Mouse (Mus musculus): Measurements from ENCODE around the gene Gatb. TPM values are rescaled to one million over a fixed set of nuclear protein-coding genes. Genes with fewer than 3 reads are reported as not detected.

The Gatb gene
- polyA plus RNA-seq, 1 experiment, result 14.9 TPM

DNA sequence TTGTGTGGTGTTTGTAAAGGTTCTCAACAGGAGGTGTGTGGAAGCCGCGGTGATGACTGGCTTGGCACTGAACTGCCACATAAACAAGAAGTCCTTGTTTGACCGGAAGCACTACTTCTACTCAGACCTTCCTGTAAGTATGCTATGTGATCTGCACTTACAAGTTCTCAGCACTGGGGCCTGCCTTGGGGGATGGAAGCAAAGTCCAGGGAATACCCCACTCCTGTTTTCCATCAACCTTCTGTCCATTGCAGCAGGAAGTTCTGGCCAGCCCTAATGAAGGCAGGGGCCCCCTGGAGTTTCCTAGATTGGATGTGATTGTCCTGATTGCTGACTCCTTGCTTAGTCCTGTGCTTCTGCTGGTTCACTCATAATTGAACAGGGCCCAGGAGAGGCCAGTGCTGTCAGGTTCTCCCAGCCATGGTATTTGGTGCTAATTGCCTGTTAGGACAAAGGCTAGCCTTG, 28.0 kb downstream of the Gatb start:
- no peak overlapping the region for H3K4me3 ChIP-seq (replicated peaks; ENCODE audit: insufficient read depth, low read depth, low read length)
- WGBS, result 38% methylated on average over 3 of the region's 3 CpGs
- H3K4me1 ChIP-seq (ENCODE audit: control insufficient read depth, insufficient read depth, low read length), result peaks cover 17% of the 10 kb centered on the region
- H3K27me3 ChIP-seq (ENCODE audit: control insufficient read depth, insufficient read depth, low read length), result no peaks in the 10 kb centered on the region
- no peak overlapping the region for H3K27ac ChIP-seq (ENCODE audit: insufficient read depth, low read length)
- DNase-seq, result peak; percentile 51 to 65
- TF ChIP-seq POLR2A (IDR thresholded peaks at IDR 0.05; ENCODE audit: borderline replicate concordance, insufficient read depth, low read length) (no peak), CTCF (IDR thresholded peaks at IDR 0.05; ENCODE audit: borderline replicate concordance, insufficient read depth, low read depth, low read length) (no peak)

DNA sequence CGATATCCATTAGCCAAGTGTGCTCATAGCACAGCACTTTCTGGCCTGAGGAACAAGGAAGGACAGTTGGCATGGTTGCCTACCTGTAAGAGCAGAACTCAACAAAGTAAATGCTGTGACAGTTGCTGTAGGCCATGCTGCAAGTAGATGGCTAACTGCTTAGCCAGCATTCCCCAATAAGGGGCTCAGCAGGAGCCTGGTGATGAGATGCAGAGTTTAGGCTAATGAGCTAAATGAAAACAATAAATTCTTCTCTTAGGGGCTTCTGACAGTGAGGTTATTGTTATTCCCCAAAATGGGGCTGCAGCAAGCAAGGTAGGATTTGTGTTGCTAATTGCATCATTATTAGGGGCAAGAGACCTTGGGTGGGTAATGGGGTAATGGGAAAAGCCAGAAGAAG, 29.9 kb downstream of the Gatb start:
- H3K4me1 ChIP-seq (ENCODE audit: control insufficient read depth, insufficient read depth, low read length), result peaks cover 17% of the 10 kb centered on the region
- TF ChIP-seq CTCF (IDR thresholded peaks at IDR 0.05; ENCODE audit: borderline replicate concordance, insufficient read depth, low read depth, low read length), result no peak
- TF ChIP-seq POLR2A (IDR thresholded peaks at IDR 0.05; ENCODE audit: borderline replicate concordance, insufficient read depth, low read length), result no peak
- WGBS, result 90% methylated on average over 1 of the region's 1 CpGs
- H3K27ac ChIP-seq (ENCODE audit: insufficient read depth, low read length), result no peak overlapping the region
- no peak for DNase-seq
- H3K4me3 ChIP-seq (replicated peaks; ENCODE audit: insufficient read depth, low read depth, low read length), result no peak overlapping the region
- H3K27me3 ChIP-seq (ENCODE audit: control insufficient read depth, insufficient read depth, low read length), result no peaks in the 10 kb centered on the region

DNA sequence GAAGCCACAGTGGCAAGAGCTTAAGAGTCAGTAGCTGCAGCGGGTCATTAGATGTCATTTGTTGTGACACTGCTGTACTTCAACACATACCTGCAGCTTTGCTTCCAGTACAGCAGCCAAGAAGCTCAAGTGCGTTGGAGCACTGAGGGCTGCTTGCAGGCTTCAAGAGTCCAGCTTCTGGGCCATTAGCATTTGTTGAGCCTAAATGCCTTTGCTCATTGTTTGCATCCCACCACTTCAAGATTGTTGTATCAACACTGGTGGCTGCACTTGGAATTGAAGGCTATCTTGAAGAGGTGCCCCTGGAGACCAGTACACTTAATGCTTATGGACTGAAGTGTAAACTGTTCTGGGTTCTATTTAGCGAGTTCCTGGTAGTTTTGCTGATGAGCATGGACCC, 33.0 kb downstream of the Gatb start:
- Histone ChIP-seq H3K27me3 (ENCODE audit: control insufficient read depth, insufficient read depth, low read length) (no peaks in the 10 kb centered on the region), H3K4me3 (replicated peaks; ENCODE audit: insufficient read depth, low read depth, low read length) (no peak overlapping the region), H3K4me1 (ENCODE audit: control insufficient read depth, insufficient read depth, low read length) (peaks cover 3% of the 10 kb centered on the region), H3K27ac (ENCODE audit: insufficient read depth, low read length) (no peak overlapping the region)
- DNase-seq, result no peak
- no peak for TF ChIP-seq CTCF (IDR thresholded peaks at IDR 0.05; ENCODE audit: borderline replicate concordance, insufficient read depth, low read depth, low read length)
- no peak for TF ChIP-seq POLR2A (IDR thresholded peaks at IDR 0.05; ENCODE audit: borderline replicate concordance, insufficient read depth, low read length)
- WGBS, result 95% methylated on average over 3 of the region's 3 CpGs

DNA sequence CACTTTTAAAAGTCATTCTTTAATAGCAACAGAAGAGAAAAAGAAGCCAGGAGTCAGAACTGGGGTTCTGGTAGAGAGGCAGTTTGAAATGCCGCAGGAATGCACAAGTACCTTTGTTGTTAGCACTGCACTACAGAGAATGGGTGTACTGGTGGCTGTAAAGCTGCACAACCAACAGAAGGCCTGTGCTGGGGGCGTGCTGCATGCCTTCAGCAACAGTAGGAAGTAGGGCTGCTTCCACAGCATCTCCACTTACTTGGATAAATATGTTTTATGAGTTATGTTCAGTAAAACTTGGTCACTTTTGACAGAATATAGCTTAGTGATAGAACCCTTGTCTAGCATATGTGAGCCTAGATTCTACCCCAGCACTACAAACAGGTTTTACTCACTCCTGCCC, 33.8 kb downstream of the Gatb start:
- TF ChIP-seq CTCF (IDR thresholded peaks at IDR 0.05; ENCODE audit: borderline replicate concordance, insufficient read depth, low read depth, low read length), result no peak
- no peak for TF ChIP-seq POLR2A (IDR thresholded peaks at IDR 0.05; ENCODE audit: borderline replicate concordance, insufficient read depth, low read length)
- 95% methylated on average over 2 of the region's 2 CpGs for WGBS
- H3K4me3 ChIP-seq (replicated peaks; ENCODE audit: insufficient read depth, low read depth, low read length), result no peak overlapping the region
- H3K27me3 ChIP-seq (ENCODE audit: control insufficient read depth, insufficient read depth, low read length), result no peaks in the 10 kb centered on the region
- no peaks in the 10 kb centered on the region for H3K4me1 ChIP-seq (ENCODE audit: control insufficient read depth, insufficient read depth, low read length)
- H3K27ac ChIP-seq (ENCODE audit: insufficient read depth, low read length), result no peak overlapping the region
- no peak for DNase-seq

DNA sequence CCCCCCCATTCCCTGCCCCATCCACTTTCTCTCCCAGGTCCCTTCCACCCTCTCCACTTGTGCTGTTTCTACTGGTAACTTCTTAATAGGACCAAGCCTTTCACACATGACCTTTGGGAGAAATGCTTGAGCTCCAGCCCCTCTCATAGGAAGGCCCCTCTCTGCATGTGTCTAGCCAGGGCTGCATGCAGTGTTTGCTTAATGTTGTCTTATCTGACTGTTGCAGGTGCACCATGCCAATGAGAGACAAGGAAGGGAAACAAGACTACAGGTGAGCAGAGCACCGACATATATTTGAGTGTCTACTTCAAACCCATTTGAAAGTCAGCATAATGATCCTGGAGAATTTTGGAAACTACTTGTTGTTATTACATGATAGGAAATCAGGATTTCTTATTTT, 42.5 kb downstream of the Gatb start:
- no peak overlapping the region for H3K27ac ChIP-seq (ENCODE audit: insufficient read depth, low read length)
- H3K4me1 ChIP-seq (ENCODE audit: control insufficient read depth, insufficient read depth, low read length), result no peaks in the 10 kb centered on the region
- 96% methylated on average over 1 of the region's 1 CpGs for WGBS
- no peak for TF ChIP-seq CTCF (IDR thresholded peaks at IDR 0.05; ENCODE audit: borderline replicate concordance, insufficient read depth, low read depth, low read length)
- no peak for TF ChIP-seq POLR2A (IDR thresholded peaks at IDR 0.05; ENCODE audit: borderline replicate concordance, insufficient read depth, low read length)
- no peak overlapping the region for H3K4me3 ChIP-seq (replicated peaks; ENCODE audit: insufficient read depth, low read depth, low read length)
- no peaks in the 10 kb centered on the region for H3K27me3 ChIP-seq (ENCODE audit: control insufficient read depth, insufficient read depth, low read length)
- DNase-seq, result no peak

DNA sequence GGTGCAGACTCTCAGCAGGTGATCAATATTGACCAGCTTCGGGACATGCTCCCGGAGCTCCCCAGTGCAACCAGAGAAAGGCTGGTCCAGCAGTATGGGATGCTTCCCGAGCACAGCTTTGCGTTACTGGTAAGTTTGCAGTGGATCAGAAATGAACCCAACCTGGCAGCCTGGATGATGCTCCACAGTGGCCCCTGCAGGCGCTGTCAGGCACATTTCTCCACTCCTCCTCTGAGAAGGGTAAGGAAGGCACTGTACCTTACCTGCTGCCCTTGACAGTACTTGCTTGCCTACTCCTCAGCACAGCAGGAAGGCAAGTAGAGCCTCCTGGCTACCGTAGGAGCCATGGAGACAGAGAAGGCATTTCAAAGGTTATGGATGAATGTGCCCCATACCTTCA, 45.0 kb downstream of the Gatb start:
- Histone ChIP-seq H3K27me3 (ENCODE audit: control insufficient read depth, insufficient read depth, low read length) (no peaks in the 10 kb centered on the region), H3K4me1 (ENCODE audit: control insufficient read depth, insufficient read depth, low read length) (no peaks in the 10 kb centered on the region), H3K4me3 (replicated peaks; ENCODE audit: insufficient read depth, low read depth, low read length) (no peak overlapping the region), H3K27ac (ENCODE audit: insufficient read depth, low read length) (no peak overlapping the region)
- 67% methylated on average over 6 of the region's 6 CpGs for WGBS
- TF ChIP-seq POLR2A (IDR thresholded peaks at IDR 0.05; ENCODE audit: borderline replicate concordance, insufficient read depth, low read length), result no peak
- TF ChIP-seq CTCF (IDR thresholded peaks at IDR 0.05; ENCODE audit: borderline replicate concordance, insufficient read depth, low read depth, low read length), result peak; percentile 43; the same call in 1 of the 2 replicates
- peak; percentile 32 to 46 for DNase-seq

DNA sequence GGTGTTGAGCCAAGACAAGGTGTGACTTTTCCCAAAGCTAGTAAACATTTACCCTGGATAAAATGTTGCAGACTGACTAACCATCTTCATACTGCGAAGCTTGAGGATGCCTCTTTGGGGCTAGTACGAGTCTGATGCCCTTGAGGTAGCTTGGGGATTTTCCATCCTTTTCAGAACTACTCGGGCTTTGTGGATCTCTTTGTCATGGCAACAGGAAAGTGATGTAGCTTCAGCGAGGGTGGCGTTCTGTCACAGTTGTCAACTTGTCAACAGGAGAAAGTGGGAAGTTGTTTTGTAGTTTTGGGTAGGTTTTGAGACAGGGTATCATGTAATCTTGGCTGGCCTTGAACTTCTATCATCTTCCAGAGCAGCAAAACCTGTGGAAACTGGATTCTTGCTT, 45.4 kb downstream of the Gatb start:
- no peak overlapping the region for H3K27ac ChIP-seq (ENCODE audit: insufficient read depth, low read length)
- TF ChIP-seq POLR2A (IDR thresholded peaks at IDR 0.05; ENCODE audit: borderline replicate concordance, insufficient read depth, low read length) (no peak), CTCF (IDR thresholded peaks at IDR 0.05; ENCODE audit: borderline replicate concordance, insufficient read depth, low read depth, low read length) (no peak)
- H3K27me3 ChIP-seq (ENCODE audit: control insufficient read depth, insufficient read depth, low read length), result no peaks in the 10 kb centered on the region
- WGBS, result 82% methylated on average over 5 of the region's 5 CpGs
- H3K4me1 ChIP-seq (ENCODE audit: control insufficient read depth, insufficient read depth, low read length), result no peaks in the 10 kb centered on the region
- no peak overlapping the region for H3K4me3 ChIP-seq (replicated peaks; ENCODE audit: insufficient read depth, low read depth, low read length)
- no peak for DNase-seq

DNA sequence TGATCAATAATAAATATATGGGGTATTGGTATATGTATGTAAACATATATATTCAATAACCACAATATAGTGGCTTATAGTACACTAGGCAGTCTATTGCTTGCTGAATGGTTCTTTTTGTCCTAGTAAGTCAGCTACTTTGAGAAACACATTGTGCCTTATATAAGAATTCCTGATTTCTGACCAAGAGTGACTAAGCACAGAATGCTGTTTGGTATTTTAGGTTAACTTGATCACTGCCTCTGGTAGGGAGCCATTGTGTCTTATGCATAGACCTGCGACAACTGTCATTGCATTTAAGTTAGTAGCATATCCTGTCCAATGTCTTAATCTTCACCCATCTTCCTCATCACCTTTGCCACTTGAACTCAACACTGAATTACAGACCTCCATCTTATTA, 45.8 kb downstream of the Gatb start:
- whole genome bisulfite sequencing, result 100% methylated on average over 1 of the region's 1 CpGs
- no peak overlapping the region for H3K4me3 ChIP-seq (replicated peaks; ENCODE audit: insufficient read depth, low read depth, low read length)
- TF ChIP-seq POLR2A (IDR thresholded peaks at IDR 0.05; ENCODE audit: borderline replicate concordance, insufficient read depth, low read length) (no peak), CTCF (IDR thresholded peaks at IDR 0.05; ENCODE audit: borderline replicate concordance, insufficient read depth, low read depth, low read length) (no peak)
- no peak overlapping the region for H3K27ac ChIP-seq (ENCODE audit: insufficient read depth, low read length)
- no peaks in the 10 kb centered on the region for H3K4me1 ChIP-seq (ENCODE audit: control insufficient read depth, insufficient read depth, low read length)
- DNase-seq, result no peak
- no peaks in the 10 kb centered on the region for H3K27me3 ChIP-seq (ENCODE audit: control insufficient read depth, insufficient read depth, low read length)

All from cerebellum, adult 2 months (tissue).